Mouse (Mus musculus) spleen, adult 2 months (tissue): ENCODE results near the gene Postn.

Source experiments
- CTCF ChIP-seq: fragments of 200-500 bp; IDR thresholded peaks from 2 replicates; pipeline ENCODE4 v1.5.1; 2011; ENCODE audit warnings: mild to moderate bottlenecking, inconsistent platforms; ENCODE audit not compliant: insufficient read depth, insufficient read length, insufficient replicate concordance; ENCODE audit errors: extremely low read depth
- POLR2A ChIP-seq: fragments of 200-500 bp; IDR thresholded peaks from 2 replicates; pipeline ENCODE4 v1.6.1; 2011; ENCODE audit warnings: low read depth, low read length, inconsistent platforms

DNA sequence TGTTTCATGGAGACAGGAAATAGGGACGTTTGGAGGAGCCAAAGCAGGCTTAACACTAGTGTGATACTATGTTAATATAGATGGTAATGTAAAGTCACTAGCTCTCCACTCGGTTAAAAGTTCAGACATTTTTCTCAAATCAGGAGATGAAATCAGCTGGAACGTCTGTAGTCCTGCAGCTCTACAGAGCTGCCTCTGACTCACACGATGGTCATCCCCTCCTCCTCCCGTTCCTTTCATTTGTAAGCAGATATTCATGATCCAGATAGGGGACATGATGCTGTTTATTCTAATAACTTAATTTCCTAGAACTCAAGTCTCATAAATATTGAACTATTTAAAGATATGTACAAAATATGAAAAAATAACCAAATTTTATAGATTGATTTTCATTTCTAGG is 40.8 kb downstream of the Postn start:
- TF ChIP-seq CTCF = no peak
- TF ChIP-seq POLR2A = no peak
